Mouse (Mus musculus) myocyte (in vitro differentiated cells): ENCODE data around the gene Kif1a.

ENCODE experiments used
- E2F4 ChIP-seq: IDR thresholded peaks from one replicate; pipeline ENCODE4 v1.6.1; 2011; ENCODE audit warnings: mild to moderate bottlenecking, control low read depth, moderate library complexity; ENCODE audit not compliant: insufficient read depth
- MAX ChIP-seq: IDR thresholded peaks from one replicate; pipeline ENCODE4 v1.6.1; 2011; ENCODE audit warnings: low read depth, mild to moderate bottlenecking, control low read depth
- MYOG ChIP-seq, 3 experiments: IDR thresholded peaks; one replicate each; pipeline ENCODE4 v1.6.1; 2011; ENCODE audit warnings: control low read depth in 2 of 3, low read depth in 2 of 3, mild to moderate bottlenecking in 2 of 3; ENCODE audit not compliant: insufficient read length in 2 of 3, control insufficient read depth in 1 of 3, insufficient read depth in 1 of 3
- POLR2A ChIP-seq: IDR thresholded peaks from one replicate; pipeline ENCODE4 v1.6.1; 2011; ENCODE audit warnings: low read depth, mild to moderate bottlenecking, control low read depth, moderate library complexity; ENCODE audit not compliant: insufficient read length
- POLR2AphosphoS2 ChIP-seq: IDR thresholded peaks from one replicate; pipeline ENCODE4 v1.6.1; 2011; ENCODE audit warnings: low read depth, control low read depth; ENCODE audit not compliant: insufficient read length
- SRF ChIP-seq: IDR thresholded peaks from one replicate; pipeline ENCODE4 v1.6.1; 2011; ENCODE audit warnings: low read depth; ENCODE audit not compliant: control insufficient read depth, insufficient read length
- TCF3 ChIP-seq: IDR thresholded peaks from one replicate; pipeline ENCODE4 v1.6.1; 2011; ENCODE audit warnings: low read depth, control low read depth; ENCODE audit not compliant: insufficient read length
- USF1 ChIP-seq: IDR thresholded peaks from one replicate; pipeline ENCODE4 v1.6.1; 2011; ENCODE audit warnings: low read depth, mild to moderate bottlenecking, control low read depth, moderate library complexity

DNA sequence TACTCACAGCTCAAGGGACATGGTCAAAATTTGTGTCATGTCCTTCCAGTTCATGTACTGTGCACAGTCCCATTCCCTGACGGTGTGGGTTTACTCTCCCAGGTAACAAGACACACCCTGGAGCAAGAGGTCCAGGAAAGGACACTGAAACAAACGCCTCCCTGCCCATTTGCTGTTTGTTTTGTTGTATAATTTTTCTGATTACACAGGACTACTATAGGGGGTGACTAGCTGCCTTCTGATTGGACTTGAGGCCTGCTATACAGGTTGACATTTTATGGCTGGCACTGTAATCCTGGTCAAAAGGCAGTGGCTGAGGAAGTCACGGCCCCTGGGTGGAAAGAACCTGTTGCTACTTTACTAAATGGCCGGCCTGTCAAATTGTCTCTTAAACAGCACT lies 111.9 kb downstream of the Kif1a start:
- TF ChIP-seq MYOG (IDR thresholded peaks at IDR 0.05; ENCODE audit: control insufficient read depth in 1 of 3, insufficient read depth in 1 of 3, insufficient read length in 2 of 3, low read depth in 2 of 3) (no peak), SRF (no peak), TCF3 (no peak), POLR2AphosphoS2 (no peak), USF1 (no peak), E2F4 (no peak), MAX (no peak), POLR2A (no peak)
